Comparison of ENCODE assay signal across 11 mouse cellular contexts in the genomic region with DNA sequence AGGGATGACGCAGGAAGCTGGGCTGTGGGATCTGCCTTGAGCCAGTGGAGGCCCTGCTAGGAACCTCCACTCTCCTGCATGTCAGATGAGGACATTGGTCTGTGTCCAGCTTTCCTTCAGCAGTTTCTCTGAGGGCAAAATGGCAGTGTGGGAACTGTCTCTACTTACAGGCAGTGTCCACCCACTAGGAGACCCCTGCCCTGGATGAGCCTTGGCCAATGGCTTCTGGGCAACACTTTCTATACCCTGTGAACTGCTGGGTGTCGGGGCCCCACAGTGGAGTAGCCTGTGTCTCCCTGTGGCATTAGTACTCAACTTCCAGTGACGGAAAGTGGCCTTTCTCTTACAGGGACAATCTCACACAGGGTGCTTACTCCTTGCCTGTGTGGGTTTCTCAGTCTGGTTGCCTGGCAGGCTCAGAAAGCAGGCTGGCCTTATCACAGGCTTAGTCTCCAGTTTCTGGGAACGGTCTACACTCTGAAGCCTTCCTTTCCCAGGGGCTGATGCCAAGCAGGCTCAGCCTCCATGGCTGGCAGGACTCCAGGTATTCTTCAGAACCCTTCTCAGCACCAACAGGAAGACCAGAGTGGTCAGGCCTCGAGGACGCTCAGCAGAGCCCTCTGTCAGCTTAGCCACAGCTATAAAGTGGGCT.
DNase-seq lines count a peak whose midpoint lies in the region; ATAC-seq and TF ChIP-seq lines count a peak whose summit lies in the region.
"Had no signal": no experiment of that assay in that cellular context is flagged by ENCODE, and none has a peak within 500 bp of the region (broad histone marks: within the 10 kb centered on the region; RNA-seq: fewer than 3 reads in every experiment).

No protein-coding gene starts in this region.

- no peak for TF ChIP-seq CTCF in intestine, postnatal 0 days (IDR thresholded peaks at IDR 0.05; ENCODE audit: low read depth)

- 0 out of 2 replicates have a peak overlapping the region, but pooled peaks have one; percentile 40 for H3K27ac ChIP-seq in hindbrain, embryonic 15.5 days (replicated peaks)
- no peak overlapping the region for H3K27ac ChIP-seq in hindbrain, embryonic 12.5 days
- no peak overlapping the region for H3K27ac ChIP-seq in embryonic facial prominence, embryonic 14.5 days (replicated peaks; ENCODE audit: low read depth, low read length)
- H3K27ac ChIP-seq in limb, embryonic 10.5 days, result peak overlapping the region; percentile 51; the same call in 1 of the 2 replicates
- no peak overlapping the region for H3K27ac ChIP-seq in intestine, postnatal 0 days (ENCODE audit: low read depth, low read length)
- H3K27ac ChIP-seq: liver, embryonic 15.5 days had no signal

- peak; percentile 44 for DNase-seq in NIH3T3 (ENCODE audit: low read depth)
- no peak for DNase-seq in embryonic facial prominence, embryonic 14.5 days (ENCODE audit: low spot score)
- no peak for DNase-seq in limb, embryonic 10.5 days (ENCODE audit: low spot score)
- DNase-seq in Muller cell, postnatal 12 days (ENCODE audit: inconsistent ontology term), result no peak
- DNase-seq: right cerebral cortex, adult 18-20 months; thymus, adult 2 months had no signal

- 69% methylated on average over 6 of the region's 6 CpGs for WGBS in hindbrain, embryonic 15.5 days
- WGBS in hindbrain, embryonic 12.5 days, result 81% methylated on average over 6 of the region's 6 CpGs
- WGBS in embryonic facial prominence, embryonic 14.5 days, result 77% methylated on average over 6 of the region's 6 CpGs
- 86% methylated on average over 6 of the region's 6 CpGs for WGBS in limb, embryonic 10.5 days
- WGBS in intestine, postnatal 0 days, result 74% methylated on average over 6 of the region's 6 CpGs

- ATAC-seq in hindbrain, embryonic 15.5 days (ENCODE audit: low FRiP score, low read depth), result peak; percentile 55; the same call in 1 of the 2 replicates
- ATAC-seq in hindbrain, embryonic 12.5 days (ENCODE audit: low FRiP score), result no peak
- peak; percentile 67; the same call in 1 of the 2 replicates for ATAC-seq in embryonic facial prominence, embryonic 14.5 days (ENCODE audit: low read depth)
- no peak for ATAC-seq in intestine, postnatal 0 days

- H3K9me3 ChIP-seq in hindbrain, embryonic 15.5 days, result no peaks in the 10 kb centered on the region
- no peaks in the 10 kb centered on the region for H3K9me3 ChIP-seq in hindbrain, embryonic 12.5 days (replicated peaks)
- H3K9me3 ChIP-seq in embryonic facial prominence, embryonic 14.5 days (ENCODE audit: control insufficient read depth, low read length), result no peaks in the 10 kb centered on the region
- H3K9me3 ChIP-seq in limb, embryonic 10.5 days (replicated peaks), result no peaks in the 10 kb centered on the region
- no peaks in the 10 kb centered on the region for H3K9me3 ChIP-seq in intestine, postnatal 0 days (ENCODE audit: control insufficient read depth)
- H3K9me3 ChIP-seq: liver, embryonic 15.5 days had no signal

- no peaks in the 10 kb centered on the region for H3K27me3 ChIP-seq in hindbrain, embryonic 15.5 days
- H3K27me3 ChIP-seq in hindbrain, embryonic 12.5 days, result no peaks in the 10 kb centered on the region
- no peaks in the 10 kb centered on the region for H3K27me3 ChIP-seq in embryonic facial prominence, embryonic 14.5 days (replicated peaks; ENCODE audit: control insufficient read depth, insufficient read depth, low read length)
- no peaks in the 10 kb centered on the region for H3K27me3 ChIP-seq in limb, embryonic 10.5 days (ENCODE audit: low read depth, poor library complexity, severe bottlenecking)
- no peaks in the 10 kb centered on the region for H3K27me3 ChIP-seq in intestine, postnatal 0 days (replicated peaks; ENCODE audit: control insufficient read depth, insufficient read depth, low read length)
- H3K27me3 ChIP-seq: liver, embryonic 15.5 days had no signal

- no peak overlapping the region for H3K4me3 ChIP-seq in hindbrain, embryonic 15.5 days
- no peak overlapping the region for H3K4me3 ChIP-seq in hindbrain, embryonic 12.5 days
- H3K4me3 ChIP-seq in embryonic facial prominence, embryonic 14.5 days (ENCODE audit: low read depth, low read length), result no peak overlapping the region
- no peak overlapping the region for H3K4me3 ChIP-seq in limb, embryonic 10.5 days
- no peak overlapping the region for H3K4me3 ChIP-seq in intestine, postnatal 0 days (ENCODE audit: low read depth, low read length)
- H3K4me3 ChIP-seq: liver, embryonic 15.5 days; myocyte had no signal

- H3K4me2 ChIP-seq in hindbrain, embryonic 15.5 days, result no peak overlapping the region
- H3K4me2 ChIP-seq in hindbrain, embryonic 12.5 days (replicated peaks), result no peak overlapping the region
- H3K4me2 ChIP-seq in embryonic facial prominence, embryonic 14.5 days (ENCODE audit: low read depth, low read length), result no peak overlapping the region
- H3K4me2 ChIP-seq in intestine, postnatal 0 days (replicated peaks; ENCODE audit: low read depth), result no peak overlapping the region
- H3K4me2 ChIP-seq: liver, embryonic 15.5 days had no signal

- 0 out of 2 replicates have a peak, but pooled peaks cover 8% of the 10 kb centered on the region for H3K4me1 ChIP-seq in hindbrain, embryonic 15.5 days (replicated peaks)
- peaks cover 7% of the 10 kb centered on the region; the same call in 1 of the 2 replicates for H3K4me1 ChIP-seq in hindbrain, embryonic 12.5 days
- H3K4me1 ChIP-seq in embryonic facial prominence, embryonic 14.5 days (ENCODE audit: control insufficient read depth, insufficient read depth, low read length), result peaks cover 13% of the 10 kb centered on the region
- peaks cover 23% of the 10 kb centered on the region for H3K4me1 ChIP-seq in limb, embryonic 10.5 days
- no peaks in the 10 kb centered on the region for H3K4me1 ChIP-seq in intestine, postnatal 0 days (replicated peaks; ENCODE audit: control insufficient read depth, insufficient read depth, low read length)
- H3K4me1 ChIP-seq: liver, embryonic 15.5 days had no signal

- no peak overlapping the region for H3K9ac ChIP-seq in hindbrain, embryonic 15.5 days
- H3K9ac ChIP-seq in hindbrain, embryonic 12.5 days, result no peak overlapping the region
- no peak overlapping the region for H3K9ac ChIP-seq in embryonic facial prominence, embryonic 14.5 days (ENCODE audit: low read depth, low read length)
- H3K9ac ChIP-seq in intestine, postnatal 0 days (ENCODE audit: low read depth, low read length), result no peak overlapping the region
- H3K9ac ChIP-seq: liver, embryonic 15.5 days had no signal

- no peaks in the 10 kb centered on the region for H3K36me3 ChIP-seq in hindbrain, embryonic 15.5 days
- H3K36me3 ChIP-seq in hindbrain, embryonic 12.5 days, result no peaks in the 10 kb centered on the region
- no peaks in the 10 kb centered on the region for H3K36me3 ChIP-seq in embryonic facial prominence, embryonic 14.5 days (ENCODE audit: control insufficient read depth, insufficient read depth, low read length)
- H3K36me3 ChIP-seq in limb, embryonic 10.5 days, result no peaks in the 10 kb centered on the region
- no peaks in the 10 kb centered on the region for H3K36me3 ChIP-seq in intestine, postnatal 0 days (ENCODE audit: control insufficient read depth, insufficient read depth)
- H3K36me3 ChIP-seq: liver, embryonic 15.5 days had no signal

Comparison
In these comparisons a context has a peak if more than half of its experiments do, and no peak if none do; other contexts are left out.
1. ATAC-seq: peak in hindbrain, embryonic 15.5 days (single experiment) and embryonic facial prominence, embryonic 14.5 days (single experiment); none in hindbrain, embryonic 12.5 days (single experiment) and intestine, postnatal 0 days (single experiment).
2. H3K27ac ChIP-seq: peak in hindbrain, embryonic 15.5 days (single experiment) and limb, embryonic 10.5 days (single experiment); none in hindbrain, embryonic 12.5 days (single experiment), embryonic facial prominence, embryonic 14.5 days (single experiment) and intestine, postnatal 0 days (single experiment).